Mouse (Mus musculus) neural tube, embryonic 13.5 days (tissue): ENCODE results near the gene Gm28036. TPM values are rescaled to one million over a fixed set of nuclear protein-coding genes. Genes with fewer than 3 reads are reported as not detected.
"Not testable (repeated sequence)": the region's sequence is repeated elsewhere in the genome, so short reads cannot be mapped to it uniquely, and the experiment has no call there.

Experiments
- ATAC-seq: fragments of 200-750 bp; cut with Nextera tagmentation; 2 replicates; pipeline ENCODE4 v1.8.0; 2017; ENCODE audit warnings: low read depth, mild to moderate bottlenecking, moderate TSS enrichment, moderate library complexity
- H3K27ac ChIP-seq: fragments of 300-500 bp; sonication (generic); replicated peaks from 2 replicates; pipeline ENCODE4 v1.5.1; 2015; ENCODE audit warnings: moderate library complexity, mild to moderate bottlenecking, inconsistent platforms
- H3K27me3 ChIP-seq: fragments of 300-500 bp; sonication (generic); 2 replicates; pipeline ENCODE4 v1.6.1; 2015; ENCODE audit warnings: mild to moderate bottlenecking, inconsistent platforms
- H3K36me3 ChIP-seq: fragments of 300-500 bp; sonication (generic); 2 replicates; pipeline ENCODE4 v1.6.1; 2015; ENCODE audit warnings: mild to moderate bottlenecking, inconsistent platforms
- H3K4me1 ChIP-seq: fragments of 300-500 bp; sonication (generic); replicated peaks from 2 replicates; pipeline ENCODE4 v1.6.1; 2015; ENCODE audit warnings: inconsistent platforms
- H3K4me2 ChIP-seq: fragments of 300-500 bp; sonication (generic); 2 replicates; pipeline ENCODE4 v1.6.1; 2015; ENCODE audit warnings: inconsistent platforms, mild to moderate bottlenecking, moderate library complexity
- H3K4me3 ChIP-seq: fragments of 300-500 bp; sonication (generic); 2 replicates; pipeline ENCODE4 v1.5.1; 2015; ENCODE audit warnings: mild to moderate bottlenecking, inconsistent platforms
- H3K9ac ChIP-seq: fragments of 300-500 bp; sonication (generic); 2 replicates; pipeline ENCODE4 v1.6.1; 2015; ENCODE audit warnings: moderate library complexity, mild to moderate bottlenecking, inconsistent platforms
- H3K9me3 ChIP-seq: fragments of 300-500 bp; sonication (generic); 2 replicates; pipeline ENCODE4 v1.6.1; 2016; ENCODE audit warnings: inconsistent platforms
- WGBS: fragments of 180-500 bp; shearing (Covaris S2); methylation state at CpG from one replicate; pipeline ENCODE4 v1.1.7; 2015; 5-methylcytosine and 5-hydroxymethylcytosine counted together
- polyA plus RNA-seq: library from polyadenylated mRNA; unstranded; fragments of >200 nt; fragmentation: Nextera tagmentation; extraction: Ambion mirVana; gene quantifications from 2 replicates; pipeline ENCODE4 v1.2.1, GENCODE M21; 2015

Gene Gm28036
- polyA plus RNA-seq, 1 experiment from 2014 or later = 21.4 TPM

DNA sequence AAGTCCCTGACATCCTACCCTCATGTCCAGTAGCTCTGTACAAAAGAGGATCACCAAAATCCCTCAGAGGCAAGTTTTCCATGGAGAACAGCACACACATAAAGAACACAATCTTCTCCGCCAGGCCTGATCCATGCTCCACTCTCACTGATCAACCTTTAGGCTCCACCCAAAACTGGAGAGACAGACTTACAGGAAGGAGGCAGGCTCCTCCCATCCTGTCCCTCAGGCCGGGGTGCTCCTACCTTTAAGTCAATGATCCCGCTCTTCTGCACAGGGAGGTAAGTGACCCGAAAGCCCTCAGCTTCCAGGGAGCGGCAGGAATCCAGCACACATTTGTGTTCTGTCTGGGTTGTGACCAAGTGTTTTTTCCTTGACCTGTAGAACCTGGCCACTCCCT, 7.3 kb upstream of the Gm28036 start:
- Histone ChIP-seq H3K4me1 (no peaks in the 10 kb centered on the region), H3K9ac (no peak overlapping the region), H3K36me3 (peaks cover 28% of the 10 kb centered on the region), H3K9me3 (no peaks in the 10 kb centered on the region), H3K4me3 (no peak overlapping the region), H3K4me2 (no peak overlapping the region), H3K27ac (no peak overlapping the region), H3K27me3 (no peaks in the 10 kb centered on the region)
- WGBS = 92% methylated on average over 5 of the region's 5 CpGs
- ATAC-seq = no peak

DNA sequence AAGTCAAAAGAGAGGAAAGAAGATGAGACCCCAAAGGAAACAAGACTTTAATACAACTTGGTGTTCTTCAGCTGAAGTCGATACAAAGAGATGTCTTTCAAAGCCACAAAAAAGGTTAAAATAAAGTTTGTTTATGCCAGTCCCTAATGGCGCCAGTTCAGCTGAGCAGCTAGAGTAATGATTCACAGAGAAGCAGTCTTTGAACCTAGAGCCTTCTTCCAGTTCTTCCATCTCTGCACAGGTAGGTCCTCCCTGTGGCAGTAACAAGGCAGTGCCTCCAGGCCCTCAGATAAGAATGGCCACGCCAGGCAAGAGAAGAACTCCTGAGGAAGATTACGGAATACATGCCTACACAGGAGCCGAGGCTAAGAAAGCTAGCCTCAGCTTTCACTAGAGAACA, 3.2 kb downstream of the Gm28036 start:
- H3K9ac ChIP-seq = no peak overlapping the region
- no peak overlapping the region for H3K4me2 ChIP-seq
- no peak for ATAC-seq
- H3K9me3 ChIP-seq = no peaks in the 10 kb centered on the region
- no peak overlapping the region for H3K27ac ChIP-seq
- H3K4me1 ChIP-seq = no peaks in the 10 kb centered on the region
- H3K36me3 ChIP-seq = peaks cover 37% of the 10 kb centered on the region
- WGBS = 93% methylated on average over 5 of the region's 5 CpGs
- no peaks in the 10 kb centered on the region for H3K27me3 ChIP-seq
- no peak overlapping the region for H3K4me3 ChIP-seq

DNA sequence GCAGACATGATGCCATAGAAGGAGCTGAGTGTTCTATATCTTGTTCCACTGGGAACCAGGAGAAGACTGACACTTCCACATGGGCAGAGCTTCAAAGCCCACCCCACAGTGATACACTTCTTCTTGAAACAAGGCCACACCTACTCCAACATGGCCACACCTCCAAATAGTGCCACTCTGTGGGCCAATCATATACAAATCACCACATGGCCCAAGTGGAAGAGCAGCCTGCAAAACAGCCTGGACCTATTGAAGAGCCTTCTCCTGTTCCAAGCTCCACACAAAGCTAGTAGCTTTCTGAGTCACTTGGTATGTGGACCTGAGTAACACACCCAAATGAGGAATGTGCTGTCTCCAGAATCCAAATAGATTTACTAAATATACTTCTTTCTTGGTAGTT, 7.3 kb downstream of the Gm28036 start:
- Histone ChIP-seq H3K9ac (no peak overlapping the region), H3K36me3 (peaks cover 18% of the 10 kb centered on the region), H3K27me3 (no peaks in the 10 kb centered on the region), H3K4me1 (no peaks in the 10 kb centered on the region), H3K9me3 (no peaks in the 10 kb centered on the region), H3K4me3 (no peak overlapping the region), H3K4me2 (no peak overlapping the region), H3K27ac (no peak overlapping the region)
- no peak for ATAC-seq

DNA sequence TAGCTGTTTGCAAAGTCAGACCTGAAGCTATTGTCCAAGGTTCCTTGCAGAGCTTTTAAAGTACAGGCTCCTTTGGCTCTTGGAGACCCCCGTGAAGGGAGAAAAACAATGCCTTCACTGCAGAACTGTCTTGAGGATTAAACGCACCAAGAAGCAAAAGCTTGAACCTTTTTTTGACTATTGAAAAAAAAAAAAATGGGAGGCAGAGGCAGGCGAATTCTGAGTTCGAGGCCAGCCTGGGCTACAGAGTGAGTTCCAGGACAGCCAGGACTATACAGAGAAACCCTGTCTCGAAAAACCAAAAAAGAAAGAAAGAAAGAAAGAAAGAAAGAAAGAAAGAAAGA, 14.8 kb downstream of the Gm28036 start:
- not testable (repeated sequence) for H3K27me3 ChIP-seq, ATAC-seq, H3K9me3 ChIP-seq, H3K36me3 ChIP-seq
- Histone ChIP-seq H3K4me2 (peak overlapping the region; percentile 55), H3K27ac (peak overlapping the region; percentile 94), H3K4me3 (peak overlapping the region; percentile 98), H3K9ac (peak overlapping the region; percentile 92), H3K4me1 (peaks cover 32% of the 10 kb centered on the region)
- 21% methylated on average over 5 of the region's 5 CpGs for WGBS

- Histone ChIP-seq H3K27ac (peak within 1 kb of the TSS; percentile 94), H3K9me3 (no peaks in the 10 kb centered on the region), H3K36me3 (no peaks in the 10 kb centered on the region), H3K4me1 (peaks cover 36% of the 10 kb centered on the region), H3K4me3 (peak within 1 kb of the TSS; percentile 98), H3K4me2 (peak within 1 kb of the TSS; percentile 85), H3K9ac (peak within 1 kb of the TSS; percentile 92), H3K27me3 (no peaks in the 10 kb centered on the region)
- WGBS = 1% methylated on average over 73 of the region's 74 CpGs
- ATAC-seq = peak; percentile 91
Observed at GRCm38 (mm10) chr2:156111358-156112079, 15.4 kb downstream of the Gm28036 start, which contains the start of the genes Cpne1 and Rbm12. Gene Cpne1 (minus strand): TSS chr2:156111965. Gene Rbm12 (minus strand): TSS chr2:156111978.

DNA sequence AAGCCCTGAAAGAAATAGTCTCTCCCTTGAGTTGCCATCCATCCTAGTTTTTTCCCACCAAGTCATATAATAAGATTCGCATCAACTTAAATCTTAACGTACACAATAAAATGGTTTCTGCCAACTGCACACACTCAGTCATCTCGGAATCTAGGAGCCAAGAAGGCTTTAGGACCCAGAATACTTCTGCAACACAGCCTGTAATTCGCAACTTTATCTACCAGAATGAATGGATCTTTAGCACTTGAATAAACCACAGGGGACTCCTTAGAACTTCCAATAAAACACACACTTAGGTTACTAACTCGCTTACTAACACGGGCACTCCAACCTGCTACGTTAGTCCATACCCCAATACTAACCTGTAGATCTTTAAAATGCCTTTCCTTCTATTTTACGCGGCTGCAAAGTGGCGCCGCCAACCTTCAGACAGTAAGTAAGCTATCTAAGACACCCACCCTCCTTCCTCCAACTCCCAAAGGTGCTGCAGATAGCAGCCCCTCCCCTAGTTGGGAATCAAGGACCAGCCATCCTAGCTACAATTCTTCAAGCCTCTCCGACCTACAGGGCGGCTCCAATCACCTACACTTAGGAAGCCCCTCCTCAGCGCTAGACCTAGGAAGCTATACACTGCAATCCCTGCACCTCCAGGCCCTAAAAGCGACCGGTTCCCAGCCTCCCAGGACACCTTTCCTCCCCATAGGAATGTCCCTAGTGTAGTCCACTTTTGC, 16.1 kb downstream of the Gm28036 start:
- WGBS = under 1% methylated on average over 16 of the region's 16 CpGs
- peak overlapping the region; percentile 94 for H3K27ac ChIP-seq
- H3K27me3 ChIP-seq = no peaks in the 10 kb centered on the region

DNA sequence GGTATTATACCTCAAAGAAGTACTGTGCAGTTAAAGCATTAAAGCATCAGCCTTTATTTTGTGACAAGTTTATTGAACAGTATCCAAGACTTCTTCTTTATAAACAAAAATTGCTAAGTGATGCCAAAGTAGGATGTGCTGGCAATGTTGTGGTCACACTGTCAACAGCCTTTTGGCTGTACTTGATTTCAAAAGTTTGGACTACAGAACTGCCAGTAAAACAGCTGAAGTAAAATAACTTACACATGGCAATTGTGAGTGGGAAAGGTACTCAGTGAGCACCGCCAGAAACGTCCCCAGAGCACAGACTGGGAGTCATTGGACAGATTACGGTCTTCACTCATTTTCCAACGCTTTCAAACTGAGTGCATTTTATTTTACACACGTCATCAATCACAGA, 35.0 kb downstream of the Gm28036 start:
- Histone ChIP-seq H3K4me2 (no peak overlapping the region), H3K4me3 (no peak overlapping the region), H3K36me3 (peaks cover 23% of the 10 kb centered on the region), H3K27ac (no peak overlapping the region), H3K9ac (no peak overlapping the region), H3K4me1 (peaks cover 25% of the 10 kb centered on the region), H3K27me3 (no peaks in the 10 kb centered on the region), H3K9me3 (no peaks in the 10 kb centered on the region)
- no peak for ATAC-seq
- WGBS = 84% methylated on average over 5 of the region's 5 CpGs

More for the DNA sequence above, 16.1 kb downstream of the Gm28036 start:
- H3K9ac ChIP-seq = peak overlapping the region; percentile 92
- H3K4me3 ChIP-seq = peak overlapping the region; percentile 98
- no peaks in the 10 kb centered on the region for H3K9me3 ChIP-seq
- peaks cover 41% of the 10 kb centered on the region for H3K4me1 ChIP-seq
- H3K36me3 ChIP-seq = 0 out of 2 replicates have a peak, but pooled peaks cover 3% of the 10 kb centered on the region
- peak overlapping the region; percentile 85 for H3K4me2 ChIP-seq
- ATAC-seq = peak; percentile 75

- Histone ChIP-seq H3K27ac (0 out of 2 replicates have a peak overlapping the region, but pooled peaks have one; percentile 13), H3K27me3 (no peaks in the 10 kb centered on the region), H3K9ac (no peak overlapping the region), H3K4me3 (no peak overlapping the region), H3K4me2 (no peak overlapping the region), H3K4me1 (peaks cover 25% of the 10 kb centered on the region), H3K36me3 (peaks cover 4% of the 10 kb centered on the region; the same call in 1 of the 2 replicates), H3K9me3 (no peaks in the 10 kb centered on the region)
- WGBS = 53% methylated on average over 1 of the region's 1 CpGs
- ATAC-seq = no peak
Observed at GRCm38 (mm10) chr2:156089799-156090198, 37.1 kb downstream of the Gm28036 start.

DNA sequence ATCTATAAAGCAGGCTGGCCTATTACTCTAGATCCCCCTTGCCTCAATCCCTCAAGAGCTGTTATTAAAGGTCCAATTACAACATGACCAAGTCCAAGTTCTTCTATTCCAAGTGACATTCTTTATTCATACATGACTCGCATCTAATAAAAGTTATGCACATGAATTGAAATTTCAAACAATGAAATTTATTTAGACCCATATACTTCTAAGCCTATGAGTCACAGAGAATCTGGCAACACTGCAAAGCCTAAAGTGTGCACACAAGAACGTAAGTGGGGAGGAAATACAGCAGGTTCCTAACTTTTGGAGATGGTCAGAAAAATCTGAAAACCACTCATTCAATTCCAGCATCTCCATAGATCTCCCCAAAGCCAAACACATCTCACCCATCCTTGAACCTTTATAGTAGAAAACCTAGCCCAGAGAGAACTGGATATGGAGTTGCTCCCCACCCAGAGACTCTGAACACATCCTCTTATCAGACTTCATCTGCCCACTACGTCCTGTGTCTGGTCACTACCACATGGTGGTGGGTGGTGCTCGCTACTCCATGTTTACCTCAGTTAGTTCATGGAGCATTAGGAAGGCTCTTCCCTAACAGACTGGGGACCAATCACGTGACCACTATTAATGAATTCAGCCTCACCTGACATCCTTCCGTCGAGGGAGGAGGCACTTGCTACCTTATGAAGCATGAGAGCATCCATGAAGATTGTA, 39.3 kb downstream of the Gm28036 start:
- Histone ChIP-seq H3K9me3 (no peaks in the 10 kb centered on the region), H3K4me1 (peaks cover 27% of the 10 kb centered on the region), H3K27ac (no peak overlapping the region), H3K36me3 (0 out of 2 replicates have a peak, but pooled peaks cover 4% of the 10 kb centered on the region), H3K9ac (no peak overlapping the region), H3K4me2 (no peak overlapping the region), H3K27me3 (no peaks in the 10 kb centered on the region), H3K4me3 (no peak overlapping the region)
- WGBS = 93% methylated on average over 7 of the region's 7 CpGs
- ATAC-seq = no peak

DNA sequence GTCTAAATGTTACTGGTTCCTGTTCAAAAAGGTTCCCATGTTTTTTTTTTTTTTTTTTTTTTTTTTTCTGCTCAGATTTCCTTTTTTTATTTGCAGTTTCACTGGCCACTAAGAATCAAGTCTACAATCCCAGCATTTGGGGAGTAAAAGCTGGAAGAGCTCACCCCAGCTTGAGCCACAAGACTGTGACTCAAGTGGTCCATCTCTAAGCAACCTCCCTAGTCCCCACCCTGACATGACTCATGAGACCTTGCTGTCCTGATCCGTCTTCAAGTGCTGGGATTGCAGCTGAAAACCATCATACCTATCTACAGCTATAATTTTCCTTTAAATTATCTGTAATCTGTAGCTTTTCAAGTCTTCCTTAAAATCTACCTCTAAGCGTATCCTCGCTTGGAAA, 42.4 kb downstream of the Gm28036 start:
- no peak for ATAC-seq
- no peaks in the 10 kb centered on the region for H3K27me3 ChIP-seq
- WGBS = 90% methylated on average over 3 of the region's 3 CpGs

GRCm38 (mm10) chr2:156080391-156080790, 46.5 kb downstream of the Gm28036 start:
- peaks cover 38% of the 10 kb centered on the region for H3K36me3 ChIP-seq
- peaks cover 13% of the 10 kb centered on the region for H3K4me1 ChIP-seq
- H3K4me3 ChIP-seq = no peak overlapping the region
- no peaks in the 10 kb centered on the region for H3K27me3 ChIP-seq
- H3K9ac ChIP-seq = no peak overlapping the region
- no peaks in the 10 kb centered on the region for H3K9me3 ChIP-seq
- no peak overlapping the region for H3K4me2 ChIP-seq
- 85% methylated on average over 7 of the region's 7 CpGs for WGBS
- H3K27ac ChIP-seq = no peak overlapping the region
- ATAC-seq = no peak

More for the DNA sequence above, 42.4 kb downstream of the Gm28036 start:
- Histone ChIP-seq H3K9me3 (no peaks in the 10 kb centered on the region), H3K27ac (no peak overlapping the region), H3K4me2 (no peak overlapping the region), H3K4me3 (no peak overlapping the region), H3K4me1 (peaks cover 13% of the 10 kb centered on the region), H3K36me3 (0 out of 2 replicates have a peak, but pooled peaks cover under 1% of the 10 kb centered on the region), H3K9ac (no peak overlapping the region)

DNA sequence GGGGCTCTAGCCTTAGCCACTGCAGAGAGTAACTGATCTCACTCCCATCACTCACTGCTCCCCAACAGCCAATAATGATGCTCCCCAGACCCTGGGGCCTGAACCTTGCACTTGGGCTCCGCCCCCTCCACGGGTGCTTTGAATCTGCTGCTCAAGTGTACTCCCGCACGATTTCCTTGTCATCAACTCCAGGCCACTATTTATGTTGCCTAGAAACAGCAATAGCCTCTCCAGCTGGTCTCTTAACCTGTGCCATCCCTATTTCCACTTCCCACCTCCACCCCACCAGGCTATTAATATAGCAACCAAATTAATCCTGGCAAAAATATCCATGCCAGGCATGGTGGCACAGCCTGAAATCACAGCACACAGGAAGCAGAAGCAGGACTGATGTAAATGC, 47.2 kb downstream of the Gm28036 start:
- 57% methylated on average over 4 of the region's 4 CpGs for WGBS
- ATAC-seq = no peak

More for the DNA sequence above, 47.2 kb downstream of the Gm28036 start:
- peaks cover 13% of the 10 kb centered on the region for H3K4me1 ChIP-seq
- H3K27ac ChIP-seq = no peak overlapping the region
- H3K27me3 ChIP-seq = no peaks in the 10 kb centered on the region
- no peak overlapping the region for H3K9ac ChIP-seq
- H3K9me3 ChIP-seq = no peaks in the 10 kb centered on the region
- no peak overlapping the region for H3K4me2 ChIP-seq
- peaks cover 45% of the 10 kb centered on the region for H3K36me3 ChIP-seq
- no peak overlapping the region for H3K4me3 ChIP-seq
